Mouse (Mus musculus): ENCODE results near the gene Olfr937. TPM values are rescaled to one million over a fixed set of nuclear protein-coding genes. Genes with fewer than 3 reads are reported as not detected.

The Olfr937 gene
- total RNA-seq (2021): not detected

GRCm38 (mm10) chr9:39064851-39065250 is at the start of gene Olfr937:
Gene Olfr937, minus strand, starts transcription at chr9:39064951.
- no peak for DNase-seq (ENCODE audit: extremely low spot score in 1 of 2, low spot score in 1 of 2)

GRCm38 (mm10) chr9:39078787-39079186 is 14.0 kb upstream of the Olfr937 start, which contains the start of gene Olfr938:
Gene Olfr938, minus strand, starts transcription at chr9:39078887.
- no peak for DNase-seq (ENCODE audit: extremely low spot score in 1 of 2, low spot score in 1 of 2)

- DNase-seq (ENCODE audit: extremely low spot score in 1 of 2, low spot score in 1 of 2): no peak
Measured at GRCm38 (mm10) chr9:39023277-39023676, 41.5 kb downstream of the Olfr937 start, which contains the start of gene Olfr146. Gene Olfr146, minus strand, starts transcription at chr9:39023377.

Small RNA genes within 50 kb of the gene (microRNA-seq; reads per million reads assigned to microRNA genes)
- gene Gm25032 (0 reads per million in 2 experiments), gene Gm25529 (0 reads per million in 2 experiments)

Other genes starting within 250 kb of the Olfr937 start
- not detected for gene Olfr923, start 238.4 kb downstream of the Olfr937 start, total RNA-seq (2021)
- not detected for gene Olfr924, start 220.5 kb downstream of the Olfr937 start, total RNA-seq (2021)
- not detected for gene Olfr26, start 209.9 kb downstream of the Olfr937 start, total RNA-seq (2021)
- gene Olfr926, start 187.8 kb downstream of the Olfr937 start, total RNA-seq (2021): not detected
- not detected for gene Olfr930, start 135.1 kb downstream of the Olfr937 start, total RNA-seq (2021)
- gene Olfr933, start 92.6 kb downstream of the Olfr937 start, total RNA-seq (2021): not detected
- not detected for gene Olfr934, start 76.6 kb downstream of the Olfr937 start, total RNA-seq (2021)
- gene Olfr935, start 65.3 kb downstream of the Olfr937 start, total RNA-seq (2021): not detected
- not detected for gene Olfr146, start 41.6 kb downstream of the Olfr937 start, total RNA-seq (2021)
- not detected for gene Olfr938, start 13.9 kb upstream of the Olfr937 start, total RNA-seq (2021)
- not detected for gene Olfr27, start 63.2 kb upstream of the Olfr937 start, total RNA-seq (2021)
- gene Olfr943, start 101.4 kb upstream of the Olfr937 start, total RNA-seq (2021): not detected
- gene Olfr944, start 137.0 kb upstream of the Olfr937 start, total RNA-seq (2021): not detected
- gene Olfr1537, start 185.0 kb upstream of the Olfr937 start, total RNA-seq (2021): not detected
- gene Olfr945, start 211.9 kb upstream of the Olfr937 start, total RNA-seq (2021): not detected